Mouse (Mus musculus) cerebellum, adult (tissue): ENCODE data around the gene Ulk1.
A peak's percentile ranks its signal among the peaks of the same experiment; 100 is the strongest.

Experiments used
- ATAC-seq: cut with Nextera tagmentation; 2 replicates; pipeline ENCODE4 v1.9.2; 2017; ENCODE audit warnings: mild to moderate bottlenecking, moderate library complexity, mixed read lengths; ENCODE audit not compliant: insufficient number of reproducible peaks, low FRiP score, low TSS enrichment

Gene Ulk1

DNA sequence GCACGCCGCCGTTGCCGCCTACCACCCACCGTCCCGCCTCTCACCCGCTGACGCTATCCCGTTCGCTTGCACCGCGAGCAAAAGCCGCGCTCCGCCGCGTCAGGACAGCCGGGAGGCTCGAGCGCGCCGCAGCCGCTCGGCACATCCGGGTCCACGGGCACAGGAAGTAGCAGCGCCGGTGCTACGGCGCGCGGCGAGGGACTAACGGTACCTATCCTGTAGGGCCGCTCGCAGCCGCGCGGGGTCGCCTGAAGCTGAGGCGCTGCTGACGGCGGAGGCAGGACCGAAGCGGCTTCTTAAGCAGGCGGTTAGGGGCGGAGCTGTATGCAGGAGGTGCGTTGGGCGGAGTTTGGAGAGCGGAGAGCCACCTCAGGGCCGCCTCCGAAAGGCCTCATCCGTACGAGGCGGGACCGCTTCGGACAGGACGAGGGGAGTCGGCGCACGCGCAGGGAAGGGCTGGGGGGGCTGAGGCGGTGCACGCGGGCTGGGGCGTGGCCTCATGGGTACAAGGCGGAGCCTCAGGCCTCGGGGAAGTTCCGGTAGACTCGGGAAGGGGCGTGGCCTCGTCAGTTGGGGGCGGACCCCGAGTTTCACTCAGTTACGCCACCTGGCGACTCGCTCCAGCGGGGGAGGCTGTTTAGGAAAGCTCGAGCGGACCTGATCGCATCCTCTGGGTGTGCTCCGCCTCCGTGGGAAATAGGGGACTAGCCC is 39.3 kb downstream of the Ulk1 start, which contains the start of gene Ep400:
Ep400 (minus strand) TSS at position 270 of the 711 bp plus-strand sequence.
- peak; percentile 96 for ATAC-seq

DNA sequence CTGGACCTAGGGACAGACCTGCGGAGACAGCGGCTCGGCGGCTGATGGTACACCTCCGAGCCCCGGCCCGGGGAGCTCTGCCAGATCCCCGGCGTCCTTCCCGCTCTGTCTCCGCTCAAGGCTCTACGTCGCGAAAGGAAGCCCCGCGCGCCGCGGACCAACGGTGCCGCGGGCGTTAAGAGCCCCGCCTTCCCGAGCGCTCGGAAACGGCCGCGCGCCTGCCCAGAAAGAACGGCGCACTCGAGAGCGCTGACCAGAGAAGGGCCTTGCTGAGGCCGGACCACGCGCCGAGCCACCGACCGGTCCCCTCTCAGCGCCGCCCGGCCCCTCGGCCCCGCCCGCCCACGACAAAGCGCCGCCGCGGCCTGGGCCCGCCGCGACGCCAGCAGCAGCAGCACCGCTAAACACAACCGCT is 39.9 kb downstream of the Ulk1 start:
- peak; percentile 36; the same call in 1 of the 2 replicates for ATAC-seq

DNA sequence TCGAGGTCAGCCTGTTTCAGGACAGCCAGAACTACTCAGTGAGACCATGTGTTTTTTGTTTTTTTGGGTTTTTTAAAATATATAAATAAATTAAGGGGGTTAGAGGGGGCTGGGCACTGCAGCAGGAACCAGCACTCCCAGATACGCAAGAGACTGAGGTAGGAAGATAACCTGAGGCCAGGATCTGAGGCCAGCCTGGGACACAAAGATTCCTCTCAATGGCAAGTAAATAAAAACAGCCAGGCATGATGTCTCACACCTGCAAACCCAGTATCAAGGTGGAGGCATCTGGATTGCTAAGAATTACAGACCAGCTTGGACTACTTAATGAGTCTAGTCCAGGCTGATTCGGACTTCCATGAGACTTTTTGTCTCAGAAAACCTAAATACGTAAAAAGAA is 40.6 kb downstream of the Ulk1 start:
- ATAC-seq, result no peak

DNA sequence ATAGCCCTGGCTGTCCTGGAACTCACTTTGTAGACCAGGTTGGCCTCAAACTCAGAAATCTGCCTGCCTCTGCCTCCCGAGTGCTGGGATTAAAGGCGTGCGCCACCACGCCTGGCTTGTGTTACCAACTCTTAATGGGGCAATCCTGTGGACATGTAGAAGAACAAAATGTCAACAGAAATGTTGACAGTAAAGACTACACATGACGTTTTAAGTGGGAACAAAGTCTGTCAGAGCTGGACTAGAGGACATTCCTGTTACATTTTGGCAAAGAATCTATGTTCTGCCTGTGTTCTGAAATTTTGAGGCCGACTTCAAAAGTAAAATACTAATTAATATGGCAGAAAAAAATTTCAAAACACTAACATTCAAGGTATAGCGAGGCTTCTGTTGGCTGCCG is 46.0 kb downstream of the Ulk1 start:
- no peak for ATAC-seq

DNA sequence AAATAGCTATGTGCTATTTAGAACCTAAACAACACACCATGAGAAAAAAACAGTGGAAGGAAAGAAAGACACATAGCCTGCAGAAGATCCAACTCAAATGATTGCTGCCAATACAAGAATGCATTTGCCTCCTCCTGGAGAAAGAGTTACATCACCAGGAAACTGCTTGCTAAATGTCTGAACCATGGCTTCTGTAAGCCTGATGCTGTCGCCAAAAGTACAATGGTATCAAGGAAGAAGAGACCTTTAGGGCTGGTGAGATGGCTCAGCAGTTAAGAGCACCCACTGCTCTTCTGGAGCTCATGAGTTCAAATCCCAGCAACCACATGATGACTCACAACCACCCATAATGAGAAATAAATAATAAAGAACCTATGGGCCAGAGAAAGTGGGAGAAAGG is 64.9 kb downstream of the Ulk1 start:
- ATAC-seq, result no peak

DNA sequence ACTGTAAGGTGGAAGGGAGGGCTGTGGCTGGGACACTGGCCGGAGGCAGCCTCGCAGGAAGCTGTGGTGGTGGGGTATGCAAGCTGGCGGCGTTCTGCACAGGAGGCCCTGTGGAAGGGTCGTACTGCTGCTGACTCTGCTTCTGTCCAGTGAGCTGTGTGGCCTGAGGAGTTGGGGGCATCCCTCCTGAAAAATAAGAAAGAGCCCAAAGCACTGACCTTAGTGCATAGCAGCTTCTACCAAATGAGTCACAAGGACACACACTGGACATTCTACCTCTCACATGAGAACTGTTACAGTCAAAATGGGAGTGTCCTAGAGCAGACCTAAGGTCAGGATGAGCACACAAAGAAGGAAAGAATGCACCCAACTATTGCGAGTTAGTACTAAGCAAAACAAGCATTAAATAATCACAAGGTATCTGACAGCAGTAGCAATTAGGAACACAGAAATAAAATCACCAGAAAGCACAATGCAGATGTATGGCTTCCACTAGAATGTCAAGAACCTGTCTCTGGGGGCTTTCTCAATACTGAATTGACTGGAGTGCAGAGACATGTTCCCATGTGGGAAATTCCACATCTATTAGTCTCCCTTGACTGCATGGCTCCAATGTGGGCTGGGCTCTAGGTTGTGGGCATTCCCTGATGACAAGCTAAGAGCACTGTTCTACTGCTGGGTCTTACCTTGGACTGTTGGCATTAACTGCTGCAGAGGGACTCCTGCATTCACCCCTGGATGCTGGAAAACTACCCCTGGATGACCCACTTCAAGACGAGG is 70.2 kb downstream of the Ulk1 start:
- no peak for ATAC-seq

DNA sequence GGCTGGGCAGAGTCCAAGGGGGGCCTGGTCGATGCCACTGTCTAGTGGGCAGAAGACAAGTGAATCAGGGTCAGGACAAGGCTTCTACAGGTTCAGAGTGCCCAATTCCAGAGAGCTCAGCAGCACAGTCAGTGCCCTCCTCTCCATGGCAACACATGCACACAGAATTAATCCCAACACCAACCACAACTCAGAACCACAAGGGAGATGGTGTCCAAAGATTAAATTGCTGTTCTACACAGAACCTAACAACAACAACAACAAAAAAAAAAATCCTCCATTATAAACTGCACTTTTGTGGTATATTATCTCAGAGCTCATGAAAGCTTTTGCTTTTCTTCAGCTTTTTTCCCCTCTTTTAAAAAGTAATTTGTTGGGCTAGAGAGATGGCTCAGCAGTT is 74.3 kb downstream of the Ulk1 start:
- ATAC-seq, result no peak
